Mouse (Mus musculus) B cell, adult 2 months (primary cell): Measurements from ENCODE around the gene Krtap3-2.
"Not testable (repeated sequence)": the region's sequence is repeated elsewhere in the genome, so short reads cannot be mapped to it uniquely, and the experiment has no call there.

ENCODE experiments used
- DNase-seq, 2 experiments: peaks; one replicate each; pipeline ENCODE4 v3.0.0; 2022

The Krtap3-2 gene

DNA sequence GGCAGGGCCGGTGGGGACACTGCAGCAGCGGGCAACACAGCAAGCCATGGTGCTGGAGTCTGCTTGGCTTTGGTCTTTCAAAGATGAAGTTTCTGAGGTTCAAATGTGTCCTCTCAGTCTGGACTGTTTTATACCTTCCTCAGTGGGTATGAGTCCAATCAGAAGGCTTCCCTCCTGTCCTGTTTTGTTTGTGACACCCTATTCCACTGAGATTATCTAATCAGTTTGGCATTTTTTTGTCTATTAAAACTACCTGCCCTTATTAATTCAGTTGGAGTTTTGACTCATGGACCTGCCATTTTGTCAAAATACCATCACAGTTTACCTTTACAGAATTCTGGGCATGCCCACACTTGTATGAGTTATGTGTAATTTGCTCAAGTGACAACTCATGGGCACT lies at the start of gene Krtap3-2:
TSS of gene Krtap3-2 (minus strand) at position 101 of the 400 bp plus-strand sequence.
- DNase-seq: no peak

- not testable (repeated sequence) for DNase-seq
Observed at GRCm38 (mm10) chr11:99603208-99603607, 46.6 kb upstream of the Krtap3-2 start, which contains the start of gene Gm11938. Gene Gm11938, minus strand, starts transcription at chr11:99603308.

DNA sequence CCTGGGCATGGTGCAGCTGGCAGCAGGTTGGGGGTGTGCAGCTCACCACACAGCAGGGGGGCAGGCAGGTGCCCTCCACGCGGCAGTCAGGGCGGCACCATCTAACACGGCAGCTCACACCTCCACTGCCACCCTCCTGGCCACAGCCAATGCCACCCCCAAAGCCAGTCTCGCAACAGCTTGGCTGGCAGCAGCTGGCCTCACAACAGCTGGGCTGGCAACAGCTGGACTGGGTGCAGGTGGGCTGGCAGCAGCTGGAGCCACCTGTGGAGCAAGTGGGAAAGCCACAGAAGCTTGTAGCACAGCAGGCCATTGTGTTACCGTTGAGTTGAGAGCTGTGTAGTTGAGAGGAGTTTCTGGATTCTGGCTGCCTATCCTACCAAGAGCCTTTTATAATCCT lies 41.1 kb upstream of the Krtap3-2 start, which contains the start of gene Krtap9-3:
TSS of gene Krtap9-3 (minus strand) at position 364 of the 400 bp plus-strand sequence.
- DNase-seq: not testable (repeated sequence)

DNA sequence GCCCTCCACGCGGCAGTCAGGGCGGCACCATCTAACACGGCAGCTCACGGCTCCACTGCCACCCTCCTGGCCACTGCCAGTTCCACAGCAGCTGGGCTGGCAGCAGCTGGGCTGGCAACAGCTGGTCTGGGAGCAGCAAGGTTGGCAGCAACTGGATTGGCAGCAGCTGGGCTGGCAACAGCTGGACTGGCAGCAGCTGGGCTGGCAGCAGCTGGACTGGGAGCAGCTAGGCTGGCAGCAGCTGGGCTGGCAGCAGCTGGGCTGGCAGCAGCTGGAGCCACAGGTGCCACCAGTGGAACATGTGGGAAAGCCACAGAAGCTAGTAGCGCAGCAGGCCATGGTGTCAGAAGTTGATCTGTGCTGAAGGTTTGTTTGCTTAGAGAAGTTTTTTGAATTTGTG lies 34.3 kb upstream of the Krtap3-2 start, which contains the start of gene Krtap1-3:
TSS of gene Krtap1-3 (minus strand) at position 359 of the 400 bp plus-strand sequence.
- no peak for DNase-seq

DNA sequence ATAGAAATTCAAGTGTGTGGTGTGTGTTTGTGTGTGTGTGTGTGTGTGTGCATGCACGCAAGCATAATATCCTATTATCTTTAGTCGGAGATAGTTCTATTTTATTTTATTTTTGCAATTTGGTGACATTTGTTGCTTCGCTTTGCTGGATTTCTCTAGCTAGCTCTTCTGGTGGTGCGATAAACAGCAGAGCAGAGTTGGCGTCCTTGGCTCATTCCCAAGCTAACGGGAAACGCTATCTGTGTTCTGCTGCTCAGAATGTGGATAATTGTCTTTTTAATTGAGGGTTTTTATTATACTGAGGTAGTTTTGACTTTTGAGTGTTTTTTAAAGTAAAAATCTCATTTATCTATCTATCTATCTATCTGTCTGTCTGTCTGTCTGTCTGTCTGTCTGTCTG lies 28.4 kb upstream of the Krtap3-2 start:
- no peak for DNase-seq

DNA sequence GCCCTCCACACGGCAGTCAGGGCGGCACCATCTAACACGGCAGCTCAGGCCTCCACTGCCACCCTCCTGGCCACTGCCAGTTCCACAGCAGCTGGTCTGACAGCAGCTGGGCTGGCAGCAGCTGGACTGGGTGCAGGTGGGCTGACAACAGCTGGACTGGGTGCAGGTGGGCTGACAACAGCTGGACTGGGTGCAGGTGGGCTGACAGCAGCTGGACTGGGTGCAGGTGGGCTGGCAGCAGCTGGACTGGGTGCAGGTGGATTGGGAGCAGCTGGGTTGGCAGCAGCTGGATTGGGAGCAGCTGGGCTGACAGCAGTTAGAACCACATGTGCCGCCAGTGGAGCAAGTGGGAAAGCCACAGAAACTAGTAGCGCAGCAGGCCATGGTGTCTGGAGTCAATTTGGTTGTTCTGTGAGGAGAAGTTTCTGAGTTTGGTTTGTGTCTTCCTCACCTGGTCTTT lies 26.6 kb upstream of the Krtap3-2 start, which contains the start of gene Krtap1-4:
TSS of gene Krtap1-4 (minus strand) at position 410 of the 460 bp plus-strand sequence.
- DNase-seq: no peak

GRCm38 (mm10) chr11:99581564-99581963 lies 24.9 kb upstream of the Krtap3-2 start:
- no peak for DNase-seq

DNA sequence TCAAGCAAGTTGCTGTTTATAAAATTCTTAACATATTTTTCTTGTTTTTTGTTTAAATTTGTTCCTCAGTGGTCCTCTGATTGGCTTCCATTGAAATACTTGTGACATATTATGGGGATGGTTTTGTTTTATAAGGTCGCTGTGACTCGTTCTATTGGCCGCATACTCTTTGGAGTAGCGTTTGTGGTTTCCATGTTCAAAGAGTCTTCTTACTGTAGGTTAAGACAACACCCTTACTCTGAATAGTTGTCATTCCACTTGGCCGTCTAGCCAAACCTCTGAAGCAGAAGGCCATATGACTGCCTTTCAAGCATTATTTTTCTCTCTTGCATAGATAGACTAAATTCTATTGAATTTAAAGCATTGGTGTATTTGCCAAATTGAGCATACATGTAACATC lies 24.4 kb upstream of the Krtap3-2 start:
- DNase-seq: no peak

DNA sequence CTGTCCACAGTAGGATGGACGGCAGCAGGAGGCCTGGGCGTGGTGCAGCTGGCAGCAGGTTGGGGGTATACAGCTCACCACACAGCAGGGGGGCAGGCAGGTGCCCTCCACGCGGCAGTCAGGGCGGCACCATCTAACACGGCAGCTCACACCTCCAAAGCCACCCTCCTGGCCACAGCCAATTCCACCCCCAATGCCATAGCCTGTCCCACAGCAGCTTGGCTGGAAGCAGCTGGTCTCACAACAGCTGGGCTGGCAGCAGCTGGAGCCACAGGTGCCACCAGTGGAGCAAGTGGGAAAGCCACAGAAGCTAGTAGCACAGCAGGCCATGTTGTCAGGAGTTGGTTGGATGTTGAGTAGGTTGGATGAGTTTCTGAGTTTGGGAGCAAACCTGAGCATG lies 24.0 kb upstream of the Krtap3-2 start, which contains the start of gene Krtap1-5:
TSS of gene Krtap1-5 (minus strand) at position 381 of the 400 bp plus-strand sequence.
- no peak for DNase-seq

DNA sequence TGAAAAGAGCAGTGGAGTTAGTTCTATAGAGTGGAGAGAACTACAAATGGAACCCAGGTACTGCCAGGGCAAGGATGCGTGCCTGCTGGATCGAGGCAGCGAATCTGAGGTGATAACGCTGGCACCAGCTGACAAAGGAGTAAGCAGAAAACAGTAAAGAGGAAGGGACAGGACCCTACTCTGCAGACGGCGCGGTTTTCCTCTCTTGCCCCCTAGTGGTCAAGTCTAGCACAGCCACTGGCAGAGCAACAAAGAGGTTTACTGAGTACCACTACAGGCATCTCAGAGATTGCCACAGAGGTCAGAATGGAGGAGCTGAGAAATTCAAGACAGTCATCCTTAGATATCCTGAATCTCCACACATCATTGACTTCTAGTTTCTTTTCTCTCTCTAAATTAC lies 17.5 kb upstream of the Krtap3-2 start:
- DNase-seq: peak; percentile 60 to 67

DNA sequence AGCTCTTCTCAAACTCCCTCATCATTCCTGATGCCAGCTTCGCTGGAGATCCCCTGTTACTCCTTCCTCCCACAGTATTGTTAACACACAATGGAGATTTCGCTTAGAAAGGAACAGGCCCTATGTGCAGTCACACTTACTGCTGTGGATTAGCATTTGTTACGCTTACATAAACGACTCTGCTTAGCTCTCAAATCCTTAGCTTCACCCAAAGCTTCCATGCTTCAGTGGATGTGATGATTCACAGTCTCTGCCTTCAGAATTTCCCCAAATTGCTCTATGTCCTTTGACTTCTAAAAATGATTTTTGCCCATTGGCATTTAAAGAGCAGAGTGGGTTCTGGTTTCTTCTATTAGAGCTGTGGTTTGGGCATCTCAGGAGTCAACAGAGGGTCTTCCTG lies 16.5 kb upstream of the Krtap3-2 start:
- no peak for DNase-seq

DNA sequence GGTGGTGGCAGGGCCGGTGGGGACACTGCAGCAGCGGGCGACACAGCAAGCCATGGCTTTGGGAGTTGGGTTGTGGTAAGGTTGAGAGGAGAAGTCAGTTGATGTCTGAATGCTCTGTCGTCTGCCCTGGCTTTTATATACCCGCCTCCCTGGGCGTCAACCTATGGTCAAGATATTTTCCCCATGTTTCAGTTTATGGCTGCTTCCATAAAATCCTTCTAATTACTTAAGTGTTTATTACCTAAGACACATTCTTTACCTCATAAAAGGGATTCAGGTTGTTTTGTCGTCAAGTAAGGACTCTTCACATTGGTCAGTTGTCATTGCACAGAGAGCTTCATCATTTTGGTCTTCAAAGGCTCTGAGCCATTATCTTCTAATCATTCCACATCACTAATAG lies 9.9 kb upstream of the Krtap3-2 start, which contains the start of gene Krtap3-1:
TSS of gene Krtap3-1 (minus strand) at position 101 of the 400 bp plus-strand sequence.
- no peak for DNase-seq

- no peak for DNase-seq
Observed at GRCm38 (mm10) chr11:99562580-99562979, 5.9 kb upstream of the Krtap3-2 start.

DNA sequence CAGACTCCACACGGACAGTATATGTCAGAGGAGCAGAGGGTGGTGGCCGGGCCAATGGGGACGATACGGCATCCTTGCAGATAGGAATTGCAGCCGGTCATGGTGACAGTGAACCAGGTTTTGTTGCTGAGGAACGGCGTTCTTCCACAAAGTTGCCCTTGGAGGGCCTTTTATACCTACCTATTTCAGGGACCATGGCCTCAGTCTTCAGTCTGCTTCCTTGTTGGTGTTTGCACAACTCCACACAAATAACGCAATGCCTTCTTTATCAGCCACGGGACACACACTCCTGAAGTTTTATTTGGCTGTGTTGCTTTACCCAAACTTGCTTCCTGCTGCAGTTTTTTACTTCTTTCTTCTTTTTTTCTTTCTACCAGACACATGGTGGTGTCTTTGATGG lies 2.7 kb upstream of the Krtap3-2 start, which contains the start of gene Gm11939:
TSS of gene Gm11939 (minus strand) at position 101 of the 400 bp plus-strand sequence.
- DNase-seq: no peak

DNA sequence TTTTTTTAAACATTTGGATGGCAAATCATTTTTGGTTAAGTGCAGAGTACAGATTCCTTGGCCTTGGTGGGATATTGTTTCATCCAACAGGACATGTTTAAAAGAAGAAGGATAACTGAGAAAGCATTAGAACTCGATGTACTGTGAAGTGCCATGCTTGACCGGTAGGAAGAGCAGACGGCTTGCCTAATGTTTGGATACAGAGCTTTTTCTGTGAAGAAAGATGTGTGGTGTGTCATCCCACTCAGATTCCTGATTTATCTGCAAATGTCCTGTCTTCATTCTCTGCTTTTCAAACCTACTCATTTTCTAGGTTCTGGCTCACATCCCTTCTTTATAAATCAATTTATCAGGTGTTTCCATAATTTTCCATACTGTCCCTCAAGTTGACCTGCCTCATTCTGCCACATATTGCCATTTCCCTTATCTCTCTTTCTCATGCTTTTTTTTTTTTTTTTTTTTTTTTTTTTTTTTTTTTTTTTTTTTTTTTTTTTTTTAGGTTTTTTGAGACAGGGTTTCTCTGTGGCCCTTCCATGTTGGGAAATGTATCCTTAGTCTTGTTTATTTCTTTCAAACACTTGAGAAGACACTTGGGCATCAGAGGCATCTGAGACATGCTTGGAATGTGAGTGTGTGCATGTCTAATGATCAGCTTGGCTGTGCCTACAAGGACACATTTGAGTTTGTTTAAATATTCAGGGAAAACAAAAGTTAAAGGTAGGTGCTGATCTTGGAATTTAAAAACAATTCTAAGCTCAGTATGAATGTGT lies 1.5 kb upstream of the Krtap3-2 start:
- no peak for DNase-seq

DNA sequence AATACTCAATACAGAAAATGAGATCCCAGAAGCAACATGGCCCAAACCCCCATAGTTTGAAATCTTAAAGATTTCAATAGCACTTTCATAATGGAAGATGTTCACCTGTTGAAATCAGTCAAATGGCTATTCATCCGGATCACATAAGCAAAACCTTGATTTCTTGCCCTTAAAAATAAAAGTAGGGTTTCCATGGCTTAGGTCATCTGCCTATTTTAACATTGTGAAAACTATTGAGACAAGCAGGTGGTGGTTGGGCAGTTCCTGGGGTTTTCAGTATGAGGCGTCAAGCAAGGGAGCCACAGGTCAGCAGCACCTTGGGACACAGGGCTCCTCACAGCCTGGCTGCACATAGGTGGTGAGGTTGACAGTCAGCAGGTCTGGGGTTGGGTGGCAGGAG lies 458 bp downstream of the Krtap3-2 start:
- no peak for DNase-seq

GRCm38 (mm10) chr11:99550765-99551164 lies 5.9 kb downstream of the Krtap3-2 start, which contains the start of gene Krtap3-3:
Gene Krtap3-3, minus strand, starts transcription at chr11:99550865.
- DNase-seq: no peak

DNA sequence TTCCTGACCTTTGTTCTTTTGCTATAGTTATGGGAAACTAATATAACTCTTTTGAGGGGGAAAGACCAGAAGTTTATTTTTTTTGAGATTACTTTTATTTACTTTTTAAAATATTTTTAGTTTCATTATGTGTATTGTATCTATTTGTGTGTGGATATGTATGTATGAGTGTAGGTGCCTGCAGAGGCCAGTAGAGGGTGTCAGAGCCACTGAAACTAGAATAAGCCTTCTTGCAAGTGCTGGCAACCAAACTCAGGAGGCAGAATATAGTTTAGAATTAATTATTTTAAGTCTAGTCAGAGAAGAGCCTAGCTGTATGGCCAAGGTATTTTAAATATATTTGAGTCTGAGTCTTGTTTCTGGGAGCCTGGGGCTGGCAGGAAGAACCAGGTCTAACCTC lies 8.8 kb downstream of the Krtap3-2 start:
- no peak for DNase-seq

DNA sequence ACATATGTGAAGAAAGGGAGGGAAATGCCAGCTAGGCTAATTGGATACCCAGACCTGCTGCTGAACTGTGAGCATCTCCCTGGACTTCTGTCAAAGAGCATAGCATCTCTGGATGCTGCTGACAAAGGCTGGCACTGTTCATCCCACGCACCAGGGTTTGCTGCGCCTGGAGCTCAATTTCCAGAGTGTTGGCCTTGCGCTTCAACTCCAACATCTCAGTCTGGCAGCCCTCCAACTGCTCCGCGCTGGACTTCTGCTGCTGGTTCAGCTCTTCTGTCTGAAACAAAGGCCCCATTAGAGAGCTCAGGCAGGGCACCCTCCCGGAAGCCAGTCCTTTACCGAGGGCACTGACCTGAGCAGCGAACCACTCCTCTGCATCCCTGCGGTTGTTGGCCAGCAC lies 16.9 kb downstream of the Krtap3-2 start:
- no peak for DNase-seq

- DNase-seq: no peak
Observed at GRCm38 (mm10) chr11:99521288-99521860, 35.3 kb downstream of the Krtap3-2 start, which contains the start of gene Krt39. Gene Krt39, minus strand, starts transcription at chr11:99521338.

DNA sequence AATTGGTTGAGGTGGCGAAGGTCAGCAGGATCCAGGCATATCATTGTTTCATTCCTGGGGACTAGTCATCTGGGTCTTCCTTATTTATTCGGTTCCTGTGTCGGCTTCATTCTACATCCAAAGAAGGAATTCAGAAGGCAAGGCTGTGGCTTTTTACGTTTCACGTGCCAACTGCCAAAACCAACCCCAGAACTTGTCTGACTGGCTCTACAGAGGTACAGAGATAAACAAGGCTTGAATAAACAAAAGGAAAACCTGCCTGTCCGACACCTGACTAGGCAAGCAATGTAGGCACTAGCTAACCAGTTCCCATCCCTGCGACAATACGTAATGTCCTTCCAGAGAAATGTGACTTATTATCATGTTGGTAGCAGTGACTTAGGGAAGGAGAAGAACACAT lies 42.6 kb downstream of the Krtap3-2 start:
- DNase-seq: no peak
